Mouse (Mus musculus): ENCODE data around the gene Rasgef1b.

DNA sequence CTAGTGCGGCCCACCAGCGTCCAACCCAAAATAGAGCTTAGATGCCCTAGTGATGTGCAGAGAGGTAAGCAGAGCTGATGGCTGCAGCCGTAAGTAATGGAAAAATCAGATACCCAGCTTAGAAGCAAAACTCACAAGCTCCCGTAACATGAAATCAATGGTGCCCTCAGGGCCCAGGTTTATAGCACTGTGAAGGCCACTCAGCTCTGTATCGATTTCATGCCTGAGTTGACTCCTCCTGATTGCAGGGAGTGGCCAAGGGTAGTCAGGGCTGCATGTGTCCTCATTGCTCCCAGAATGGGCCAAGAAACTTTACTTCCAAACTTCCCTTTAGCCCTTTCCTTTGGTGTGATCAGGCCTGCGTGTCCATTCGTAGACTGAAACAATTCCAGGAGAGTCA, 545.2 kb downstream of the Rasgef1b start:
- TF ChIP-seq CTCF (conservative IDR thresholded peaks at IDR 0.05; ENCODE audit: insufficient read depth, insufficient read length, low read depth, low read length) (no peak), POLR2A (IDR thresholded peaks at IDR 0.05; ENCODE audit: low read depth, low read length) (no peak)
